Mouse (Mus musculus) CH12.LX (cell line): ENCODE results near the gene Dhx9. TPM values are rescaled to one million over a fixed set of nuclear protein-coding genes. Genes with fewer than 3 reads are reported as not detected.
"Not testable (repeated sequence)": the region's sequence is repeated elsewhere in the genome, so short reads cannot be mapped to it uniquely, and the experiment has no call there.

Source experiments
- DNase-seq: peaks from one replicate; pipeline ENCODE4 v3.0.0-alpha.2; 2013; ENCODE audit errors: extremely low read depth
- H3K27ac ChIP-seq: 2 replicates; pipeline ENCODE4 v1.5.1; 2012; ENCODE audit warnings: low read depth, mild to moderate bottlenecking, control low read depth, moderate library complexity; ENCODE audit not compliant: insufficient read depth
- H3K27me3 ChIP-seq: replicated peaks from 2 replicates; pipeline ENCODE3; 2012; ENCODE audit warnings: inconsistent platforms
- H3K36me3 ChIP-seq, 2 experiments: replicated peaks in 1 of 2; 2 replicates each; pipeline versions ENCODE3 to v1.6.1; 2012; ENCODE audit warnings: inconsistent platforms in 1 of 2, low read length in 1 of 2, mild to moderate bottlenecking in 1 of 2, mixed read lengths in 1 of 2, moderate library complexity in 1 of 2; ENCODE audit not compliant: control insufficient read depth in 1 of 2, insufficient read depth in 1 of 2
- H3K4me1 ChIP-seq, 2 experiments: 2 replicates each; pipeline ENCODE4 v1.6.1; 2012; ENCODE audit warnings: inconsistent platforms in 1 of 2, moderate library complexity in 1 of 2; ENCODE audit not compliant: insufficient read depth in 2 of 2, control insufficient read depth in 1 of 2
- H3K4me2 ChIP-seq: 2 replicates; pipeline ENCODE4 v1.6.1; 2012; ENCODE audit warnings: low read depth, mild to moderate bottlenecking, control low read depth; ENCODE audit not compliant: poor library complexity, insufficient read depth, severe bottlenecking
- H3K4me3 ChIP-seq, 3 experiments: fragments of 150-350 bp in 1 of 3; sonication (generic) in 1 of 3; replicated peaks in 1 of 3; 2 replicates each; pipeline versions ENCODE3 to v1.5.1; 2011 to 2012; ENCODE audit warnings: low read depth in 2 of 3, low read length in 2 of 3, mild to moderate bottlenecking in 2 of 3, moderate library complexity in 2 of 3, control low read depth in 1 of 3, improper control_type of control experiment in 1 of 3, inconsistent platforms in 1 of 3, mixed read lengths in 1 of 3; ENCODE audit not compliant: poor library complexity in 1 of 3
- H3K79me2 ChIP-seq: replicated peaks from 2 replicates; pipeline ENCODE4 v1.6.1; 2012; ENCODE audit warnings: mild to moderate bottlenecking, moderate library complexity; ENCODE audit not compliant: control insufficient read depth, poor library complexity, insufficient read depth, severe bottlenecking; ENCODE audit errors: extremely low read depth
- H3K9ac ChIP-seq: 2 replicates; pipeline ENCODE4 v1.6.1; 2012; ENCODE audit warnings: low read depth, mild to moderate bottlenecking, control low read depth, moderate library complexity; ENCODE audit not compliant: insufficient read depth
- H3K9me3 ChIP-seq: replicated peaks from 2 replicates; pipeline ENCODE3; 2012; ENCODE audit warnings: low read length, inconsistent platforms, mixed read lengths
- BHLHE40 ChIP-seq: IDR thresholded peaks from 2 replicates; pipeline ENCODE4 v1.6.1; 2011; ENCODE audit warnings: mild to moderate bottlenecking, low read depth, low read length, improper control_type of control experiment
- CHD2 ChIP-seq: IDR thresholded peaks from 2 replicates; pipeline ENCODE4 v1.6.1; 2011; ENCODE audit warnings: low read length, improper control_type of control experiment
- CTCF ChIP-seq, 2 experiments: IDR thresholded peaks in 1 of 2; conservative IDR thresholded peaks in 1 of 2; 2 replicates each; pipeline ENCODE4 v1.5.1; 2011 to 2012; ENCODE audit warnings: low read depth in 2 of 2, low read length in 2 of 2, improper control_type of control experiment in 1 of 2, inconsistent platforms in 1 of 2, mild to moderate bottlenecking in 1 of 2, moderate library complexity in 1 of 2
- ELF1 ChIP-seq: IDR thresholded peaks from 2 replicates; pipeline ENCODE4 v1.6.1; 2014; ENCODE audit warnings: low read depth, mild to moderate bottlenecking, inconsistent platforms, low read length, improper control_type of control experiment
- EP300 ChIP-seq: IDR thresholded peaks from 2 replicates; pipeline ENCODE4 v1.6.1; 2011; ENCODE audit warnings: low read length, improper control_type of control experiment
- ETS1 ChIP-seq: conservative IDR thresholded peaks from 2 replicates; pipeline ENCODE4 v1.6.1; 2012; ENCODE audit warnings: low read depth, mild to moderate bottlenecking, inconsistent platforms, low read length, improper control_type of control experiment, moderate library complexity
- GABPA ChIP-seq: IDR thresholded peaks from 2 replicates; pipeline ENCODE4 v1.6.1; 2012; ENCODE audit warnings: low read depth, low read length, improper control_type of control experiment, inconsistent platforms; ENCODE audit not compliant: insufficient replicate concordance
- HCFC1 ChIP-seq: IDR thresholded peaks from 2 replicates; pipeline ENCODE4 v1.6.1; 2012; ENCODE audit warnings: low read depth, mild to moderate bottlenecking, inconsistent platforms, low read length, improper control_type of control experiment
- IRF4 ChIP-seq: IDR thresholded peaks from 2 replicates; pipeline ENCODE4 v1.6.1; 2014; ENCODE audit warnings: low read depth, mild to moderate bottlenecking, inconsistent platforms, low read length, improper control_type of control experiment
- JUND ChIP-seq: conservative IDR thresholded peaks from 2 replicates; pipeline ENCODE4 v1.6.1; 2011; ENCODE audit warnings: low read depth, low read length, improper control_type of control experiment
- MAFK ChIP-seq: IDR thresholded peaks from 2 replicates; pipeline ENCODE4 v1.6.1; 2011; ENCODE audit warnings: low read length, improper control_type of control experiment; ENCODE audit not compliant: insufficient replicate concordance
- MAX ChIP-seq: IDR thresholded peaks from 2 replicates; pipeline ENCODE4 v1.6.1; 2011; ENCODE audit warnings: low read length, improper control_type of control experiment
- MXI1 ChIP-seq: IDR thresholded peaks from 2 replicates; pipeline ENCODE4 v1.6.1; 2011; ENCODE audit warnings: mild to moderate bottlenecking, low read depth, low read length, improper control_type of control experiment
- MYC ChIP-seq: IDR thresholded peaks from 2 replicates; pipeline ENCODE4 v1.6.1; 2011; ENCODE audit warnings: low read depth, mild to moderate bottlenecking, improper control_type of control experiment, low read length
- NELFE ChIP-seq: IDR thresholded peaks from 2 replicates; pipeline ENCODE4 v1.6.1; 2011; ENCODE audit warnings: low read depth, low read length, improper control_type of control experiment
- NRF1 ChIP-seq: IDR thresholded peaks from 2 replicates; pipeline ENCODE4 v1.6.1; 2014; ENCODE audit warnings: low read depth, mild to moderate bottlenecking, inconsistent platforms, low read length, improper control_type of control experiment, moderate library complexity
- PAX5 ChIP-seq: IDR thresholded peaks from 2 replicates; pipeline ENCODE4 v1.6.1; 2012; ENCODE audit warnings: low read length, inconsistent platforms, mixed read lengths
- POLR2A ChIP-seq: IDR thresholded peaks from 2 replicates; pipeline ENCODE4 v1.6.1; 2011; ENCODE audit warnings: low read depth, mild to moderate bottlenecking, improper control_type of control experiment, low read length
- RAD21 ChIP-seq: IDR thresholded peaks from 2 replicates; pipeline ENCODE4 v1.6.1; 2011; ENCODE audit warnings: low read depth, mild to moderate bottlenecking, low read length, improper control_type of control experiment, moderate library complexity
- SIN3A ChIP-seq: IDR thresholded peaks from 2 replicates; pipeline ENCODE4 v1.6.1; 2012; ENCODE audit warnings: low read length, improper control_type of control experiment, inconsistent platforms
- TBP ChIP-seq: conservative IDR thresholded peaks from 2 replicates; pipeline ENCODE4 v1.6.1; 2011; ENCODE audit warnings: low read depth, low read length, improper control_type of control experiment
- TCF12 ChIP-seq: IDR thresholded peaks from 2 replicates; pipeline ENCODE4 v1.6.1; 2014; ENCODE audit warnings: low read depth, mild to moderate bottlenecking, inconsistent platforms, low read length, improper control_type of control experiment
- UBTF ChIP-seq: IDR thresholded peaks from 2 replicates; pipeline ENCODE4 v1.6.1; 2012; ENCODE audit warnings: low read depth, mild to moderate bottlenecking, inconsistent platforms, low read length, improper control_type of control experiment, moderate library complexity
- USF1 ChIP-seq: IDR thresholded peaks from 2 replicates; pipeline ENCODE4 v1.6.1; 2014; ENCODE audit warnings: low read depth, mild to moderate bottlenecking, inconsistent platforms, low read length, improper control_type of control experiment
- USF2 ChIP-seq: conservative IDR thresholded peaks from 2 replicates; pipeline ENCODE4 v1.6.1; 2011; ENCODE audit warnings: low read depth, low read length, improper control_type of control experiment
- ZC3H11A ChIP-seq: IDR thresholded peaks from 2 replicates; pipeline ENCODE4 v1.6.1; 2012; ENCODE audit warnings: low read depth, mild to moderate bottlenecking, inconsistent platforms, low read length, improper control_type of control experiment
- ZKSCAN1 ChIP-seq: IDR thresholded peaks from 2 replicates; pipeline ENCODE4 v1.6.1; 2012; ENCODE audit warnings: low read depth, inconsistent platforms, low read length, improper control_type of control experiment, borderline replicate concordance
- ZMIZ1 ChIP-seq: IDR thresholded peaks from 2 replicates; pipeline ENCODE4 v1.6.1; 2012; ENCODE audit warnings: low read depth, mild to moderate bottlenecking, inconsistent platforms, low read length, improper control_type of control experiment
- ZNF384 ChIP-seq: IDR thresholded peaks from 2 replicates; pipeline ENCODE4 v1.6.1; 2012; ENCODE audit warnings: low read depth, low read length, improper control_type of control experiment, inconsistent platforms
- dilution Hi-C: fragments of 300-500 bp; cut with MboI; formaldehyde crosslinking; loops from 2 replicates; pipeline ENCODE4 v1.14.3; 2020; ENCODE audit warnings: low sequenced_read_pairs; ENCODE audit not compliant: extremely low pct_unique_long_range_greater_than_20kb, extremely low pct_ligation_motif_present
- in situ Hi-C: fragments of 300-500 bp; cut with MboI; formaldehyde crosslinking; loops from 3 replicates; pipeline ENCODE4 v1.14.3; 2019; ENCODE audit warnings: low sequenced_read_pairs, low pct_ligation_motif_present, low pct_unique_long_range_greater_than_20kb, mixed read lengths
- polyA plus RNA-seq: library from polyadenylated mRNA; unstranded; fragments of >175 nt; gene quantifications from 2 replicates; pipeline ENCODE4 v1.2.1, GENCODE M21; 2012; ENCODE audit warnings: low read depth; ENCODE audit not compliant: insufficient read length
- total RNA-seq, 2 experiments: library from RNA; depleted of rRNA; stranded (reverse); fragments of 300-350 nt in 1 of 2; fragments of >200 nt in 1 of 2; gene quantifications; 2 replicates each; pipeline ENCODE4 v1.2.3; 2012 to 2014

Gene Dhx9
- total and polyA plus RNA-seq, 3 experiments = 55.4 to 233 (median 98.8) TPM

GRCm38 (mm10) chr1:153415742-153416141, 71.7 kb downstream of the Dhx9 start:
- in situ Hi-C loops = not testable (repeated sequence)

GRCm38 (mm10) chr1:153414962-153415361, 72.5 kb downstream of the Dhx9 start:
- in situ Hi-C loops = no loop called here
- peak; percentile 93 for DNase-seq
- no peaks in the 10 kb centered on the region for H3K9me3 ChIP-seq
- H3K4me2 ChIP-seq = peak overlapping the region; percentile 78
- H3K27me3 ChIP-seq = no peaks in the 10 kb centered on the region
- peaks cover 0 to 9% of the 10 kb centered on the region in 2 experiments; a peak in 2 of 4 replicates for H3K4me1 ChIP-seq
- H3K4me3 ChIP-seq = peak overlapping the region; percentile 53 to 67 (median 59)
- dilution Hi-C loops = no loop called here
- TF ChIP-seq USF1 (peak; percentile 89), TBP (peak; percentile 88), JUND (no peak), POLR2A (peak; percentile 56), RAD21 (no peak), MAFK (no peak), ZNF384 (no peak), CTCF (conservative IDR thresholded peaks at IDR 0.05 in 1 of 2, IDR thresholded peaks at IDR 0.05 in 1 of 2; ENCODE audit: low read depth in 2 of 2, low read length in 2 of 2) (no peak), NRF1 (no peak), UBTF (no peak), NELFE (0 out of 2 replicates have a peak, but pooled peaks have one; percentile 12), MYC (peak; percentile 9; the same call in 1 of the 2 replicates), BHLHE40 (peak; percentile 91), ELF1 (no peak), ETS1 (0 out of 2 replicates have a peak, but pooled peaks have one; percentile 20), ZC3H11A (no peak), EP300 (peak; percentile 34; the same call in 1 of the 2 replicates), MAX (peak; percentile 94), USF2 (peak; percentile 91), PAX5 (no peak), SIN3A (no peak; the same call in 1 of the 2 replicates), GABPA (no peak), TCF12 (no peak), IRF4 (peak; percentile 91), ZMIZ1 (peak; percentile 93; the same call in 1 of the 2 replicates), ZKSCAN1 (no peak), CHD2 (peak; percentile 58; the same call in 1 of the 2 replicates), MXI1 (no peak), HCFC1 (no peak)
- H3K36me3 ChIP-seq = no peaks in the 10 kb centered on the region
- H3K27ac ChIP-seq = peak overlapping the region; percentile 99
- H3K9ac ChIP-seq = peak overlapping the region; percentile 98
- peaks cover 14% of the 10 kb centered on the region for H3K79me2 ChIP-seq

More at GRCm38 (mm10) chr1:153415742-153416141, 71.7 kb downstream of the Dhx9 start:
- H3K27me3 ChIP-seq, H3K4me2 ChIP-seq, H3K79me2 ChIP-seq, H3K4me3 ChIP-seq, H3K27ac ChIP-seq, dilution Hi-C loops, H3K4me1 ChIP-seq, H3K9ac ChIP-seq, H3K36me3 ChIP-seq, DNase-seq, H3K9me3 ChIP-seq: not testable (repeated sequence)
